Mouse (Mus musculus): ENCODE measurements at regions not wholly inside any gene's neighbourhood (a gene's known extent, or its start where the extent isn't known, plus 50 kb on each side); places are given as distances from the start of the nearest gene placed in this dataset.

DNA sequence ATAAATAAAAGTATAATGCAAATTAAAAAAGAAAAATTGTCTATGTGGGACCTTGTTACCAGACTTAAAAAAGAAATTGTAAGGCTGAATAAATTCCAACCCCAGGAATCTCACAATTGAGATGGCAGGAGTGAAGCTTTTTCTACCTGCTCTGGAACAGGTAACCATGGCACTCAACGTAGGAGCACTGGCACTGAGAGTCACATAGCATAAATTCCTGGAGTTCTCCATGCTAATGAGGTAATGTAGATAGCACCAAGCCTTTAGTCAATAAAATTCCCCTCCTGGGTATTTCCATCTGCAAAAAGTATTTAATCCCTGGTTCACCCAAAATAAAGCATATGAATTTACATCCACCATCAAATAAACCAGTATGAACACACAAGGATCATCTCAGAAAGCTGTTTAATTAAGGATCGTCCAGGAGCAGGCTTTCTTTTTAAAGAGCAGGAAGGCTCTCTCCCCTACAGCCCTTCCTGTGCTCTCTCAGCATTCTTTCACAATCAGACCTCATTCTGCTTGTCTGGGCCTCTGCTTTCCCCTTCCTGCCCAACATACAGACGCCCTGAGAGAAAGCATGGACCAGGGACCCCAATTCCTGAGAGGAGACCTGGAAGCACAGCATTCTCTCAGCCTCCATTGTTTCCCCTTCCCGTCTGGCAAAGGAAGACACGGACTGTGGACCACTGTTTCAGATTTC, 481.4 kb upstream of the A830018L16Rik start:
- TF ChIP-seq GATA1 (IDR thresholded peaks at IDR 0.05; ENCODE audit: borderline replicate concordance, low read length) (no peak), FLI1 (IDR thresholded peaks at IDR 0.05; ENCODE audit: low read length) (no peak)

All from megakaryocyte, embryonic 14.5 days (primary cell).